In the genomic region with DNA sequence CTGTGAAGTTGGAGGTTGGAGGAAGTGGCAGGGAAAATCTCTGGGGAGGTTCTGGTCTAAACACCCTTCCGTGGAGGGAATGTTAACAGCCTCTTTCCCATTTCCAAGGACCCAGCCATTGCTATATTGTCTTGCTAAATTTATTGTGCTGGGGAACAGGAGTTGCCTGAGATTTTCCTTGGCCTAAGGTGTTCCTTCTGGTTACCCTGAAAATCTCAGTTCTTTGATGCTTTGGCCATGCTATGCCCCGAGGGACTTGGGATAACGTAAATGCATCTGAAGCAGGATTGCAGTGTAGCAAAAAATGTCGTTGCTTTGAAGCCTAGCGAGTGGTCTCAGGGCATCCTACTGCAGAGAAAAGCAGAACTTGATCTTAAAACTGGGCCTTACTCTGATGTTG, we compare ENCODE assay signal across 19 mouse cellular contexts.
"Had no signal": no experiment of that assay in that cellular context is flagged by ENCODE, and none has a peak within 500 bp of the region (broad histone marks: within the 10 kb centered on the region; RNA-seq: fewer than 3 reads in every experiment).

No protein-coding gene starts in this region.

- DNase-seq: liver, postnatal 0 days; lung, adult 2 months; lung, postnatal 14 days; lung, postnatal 36 days; retina, postnatal 1 day; right cerebral cortex, adult 18-20 months; right cerebral cortex, postnatal 25 days; right cerebral cortex, postnatal 4 days; spleen, adult 18-20 months; thymus, adult 18-20 months; thymus, postnatal 36 days had no signal

- H3K4me1 ChIP-seq: liver, embryonic 15.5 days; lung, embryonic 15.5 days; megakaryocyte, embryonic 14.5 days; neural tube, embryonic 12.5 days had no signal

- H3K9me3 ChIP-seq: liver, embryonic 15.5 days; lung, embryonic 15.5 days; midbrain, embryonic 12.5 days; midbrain, embryonic 15.5 days; neural tube, embryonic 12.5 days had no signal

- H3K4me2 ChIP-seq: liver, embryonic 15.5 days; lung, embryonic 15.5 days; midbrain, embryonic 12.5 days; midbrain, embryonic 15.5 days; neural tube, embryonic 12.5 days had no signal

- ATAC-seq: liver, postnatal 0 days; lung, postnatal 0 days; midbrain, embryonic 15.5 days had no signal

- H3K36me3 ChIP-seq: liver, embryonic 15.5 days; lung, embryonic 15.5 days; midbrain, embryonic 15.5 days had no signal

- H3K9ac ChIP-seq: liver, embryonic 15.5 days; liver, postnatal 0 days; lung, embryonic 15.5 days; midbrain, embryonic 12.5 days; midbrain, embryonic 15.5 days; neural tube, embryonic 12.5 days had no signal

- H3K4me3 ChIP-seq: liver, embryonic 15.5 days; lung, embryonic 15.5 days; megakaryocyte, embryonic 14.5 days; midbrain, embryonic 12.5 days; midbrain, embryonic 15.5 days; neural tube, embryonic 12.5 days had no signal

- H3K27ac ChIP-seq: liver, embryonic 15.5 days; lung, embryonic 15.5 days; macrophage; midbrain, embryonic 12.5 days; midbrain, embryonic 15.5 days; neural tube, embryonic 12.5 days had no signal

- H3K27me3 ChIP-seq: liver, embryonic 15.5 days; lung, embryonic 15.5 days; megakaryocyte, embryonic 14.5 days; midbrain, embryonic 12.5 days; midbrain, embryonic 15.5 days; neural tube, embryonic 12.5 days had no signal
